Mouse (Mus musculus): ENCODE results near the gene Crygn. TPM values are rescaled to one million over a fixed set of nuclear protein-coding genes. Genes with fewer than 3 reads are reported as not detected.

The Crygn gene
- 0.75 TPM in 1 of 2 replicates, not detected in the other for polyA plus RNA-seq (2012; rRNA removed)

DNA sequence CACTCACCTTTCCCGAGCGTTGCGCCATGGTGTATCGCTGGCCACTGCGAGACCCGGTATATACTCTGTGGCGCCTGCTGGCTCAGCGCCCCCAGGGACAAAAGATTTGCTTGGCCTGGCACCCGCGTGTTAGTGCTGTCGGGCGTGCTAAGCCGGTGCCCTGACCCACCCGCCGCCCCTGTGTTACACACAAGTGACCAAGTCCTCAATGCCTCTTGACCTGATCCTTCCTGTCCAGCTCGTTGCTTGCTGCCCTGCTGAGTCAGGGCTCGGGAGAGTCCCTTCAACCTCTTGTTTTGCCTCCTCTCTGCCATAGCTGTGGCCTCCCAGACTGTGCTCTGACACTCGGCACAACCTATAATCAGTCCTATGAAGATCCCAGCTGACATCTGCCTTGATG is at the start of gene Crygn:
Gene Crygn (minus strand): TSS at position 193 of the 400 bp plus-strand sequence.

DNA sequence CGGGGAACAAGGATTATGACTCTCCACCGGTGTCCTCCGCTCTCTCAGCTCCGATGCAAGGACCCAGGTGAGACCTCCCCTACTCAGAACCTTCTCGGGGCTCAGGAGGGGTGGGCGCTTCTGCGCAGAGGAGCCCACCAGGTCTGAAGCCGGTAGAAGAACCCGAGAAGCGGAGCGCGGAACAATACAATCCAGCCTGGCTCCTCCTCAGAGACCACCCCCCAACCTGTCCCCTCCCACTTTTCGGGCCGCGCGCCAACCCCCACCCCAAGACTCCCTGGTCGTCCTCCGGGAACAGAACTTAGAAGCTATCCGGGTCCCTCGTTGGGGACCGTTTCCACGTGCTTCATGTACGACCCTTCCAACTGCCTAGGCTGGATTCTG is 27.3 kb downstream of the Crygn start, which contains the start of gene Wdr86:
Gene Wdr86 (minus strand): TSS at position 240 of the 384 bp plus-strand sequence.

Other genes with a start within 250 kb of the Crygn start
- gene Gbx1, start 230.8 kb downstream of the Crygn start, polyA plus RNA-seq (2012; rRNA removed): 0.96 and 2.0 TPM in 2 replicates
- gene Asb10, start 217.0 kb downstream of the Crygn start, polyA plus RNA-seq (2012; rRNA removed): 0.16 and 0.27 TPM in 2 replicates
- 0.21 and 0.35 TPM in 2 replicates for gene 4931409K22Rik, start 201.2 kb downstream of the Crygn start, polyA plus RNA-seq (2012; rRNA removed)
- 62.6 and 63.3 TPM in 2 replicates for gene Abcf2, start 180.5 kb downstream of the Crygn start, polyA plus RNA-seq (2012; rRNA removed)
- gene Chpf2, start 171.3 kb downstream of the Crygn start, polyA plus RNA-seq (2012; rRNA removed): 21.5 and 22.6 TPM in 2 replicates
- 235 and 240 TPM in 2 replicates for gene Smarcd3, start 133.6 kb downstream of the Crygn start, polyA plus RNA-seq (2012; rRNA removed)
- gene Nub1, start 72.5 kb downstream of the Crygn start, polyA plus RNA-seq (2012; rRNA removed): 66.7 and 72.6 TPM in 2 replicates
- gene Wdr86, start 27.3 kb downstream of the Crygn start, polyA plus RNA-seq (2012; rRNA removed): 7.7 and 9.3 TPM in 2 replicates
- 109 and 112 TPM in 2 replicates for gene Rheb, start 84.6 kb upstream of the Crygn start, polyA plus RNA-seq (2012; rRNA removed)